Mouse (Mus musculus): Measurements from ENCODE around the gene Lcn8.

DNA sequence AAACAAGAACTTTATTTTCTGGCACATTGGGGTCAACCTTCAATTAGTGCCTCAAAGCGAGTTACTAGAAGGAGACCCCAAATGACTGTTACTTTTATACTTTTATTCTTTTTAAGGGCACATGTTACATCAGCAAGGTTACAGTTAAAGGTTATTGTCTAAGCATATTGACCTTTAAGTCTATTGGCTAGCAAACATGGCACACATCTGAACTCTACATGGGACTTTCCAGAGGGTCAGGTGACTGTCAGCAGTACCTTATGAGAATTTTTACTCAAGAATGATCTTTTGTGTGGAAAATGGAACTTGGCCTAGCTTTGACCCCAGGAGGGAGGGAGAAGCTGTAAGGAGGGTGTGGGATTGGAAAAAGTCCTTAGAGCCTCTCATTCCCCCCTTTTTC is 13.6 kb downstream of the Lcn8 start:
- TF ChIP-seq CTCF (IDR thresholded peaks at IDR 0.05; ENCODE audit: low read depth, low read length) (no peak), TAL1 (conservative IDR thresholded peaks at IDR 0.05; ENCODE audit: low read depth, low read length) (no peak), GATA2 (IDR thresholded peaks at IDR 0.05; ENCODE audit: borderline replicate concordance, low read depth, low read length) (no peak), GATA1 (IDR thresholded peaks at IDR 0.05; ENCODE audit: borderline replicate concordance, low read length) (no peak), POLR2AphosphoS5 (IDR thresholded peaks at IDR 0.05; ENCODE audit: insufficient replicate concordance, low read depth, low read length) (no peak)

Measured in G1E (cell line).